Mouse (Mus musculus) cortical plate, adult 2 months (tissue): Measurements from ENCODE around the gene Pdhx.

Experiments used
- CTCF ChIP-seq: fragments of 200-500 bp; IDR thresholded peaks from 2 replicates; pipeline ENCODE4 v1.5.1; 2011; ENCODE audit warnings: mild to moderate bottlenecking, control low read depth, low read length; ENCODE audit not compliant: insufficient read depth; ENCODE audit errors: extremely low read depth
- POLR2A ChIP-seq: fragments of 200-500 bp; IDR thresholded peaks from 2 replicates; pipeline ENCODE4 v1.6.1; 2011; ENCODE audit warnings: mild to moderate bottlenecking, low read length, control low read depth; ENCODE audit not compliant: insufficient read depth; ENCODE audit errors: extremely low read depth

- TF ChIP-seq POLR2A, result no peak
- TF ChIP-seq CTCF, result no peak
Observed at GRCm38 (mm10) chr2:103067552-103068207, 5.6 kb downstream of the Pdhx start.
